Mouse (Mus musculus): ENCODE measurements at regions not wholly inside any gene's neighbourhood (a gene's known extent, or its start where the extent isn't known, plus 50 kb on each side); places are given as distances from the start of the nearest gene placed in this dataset.

DNA sequence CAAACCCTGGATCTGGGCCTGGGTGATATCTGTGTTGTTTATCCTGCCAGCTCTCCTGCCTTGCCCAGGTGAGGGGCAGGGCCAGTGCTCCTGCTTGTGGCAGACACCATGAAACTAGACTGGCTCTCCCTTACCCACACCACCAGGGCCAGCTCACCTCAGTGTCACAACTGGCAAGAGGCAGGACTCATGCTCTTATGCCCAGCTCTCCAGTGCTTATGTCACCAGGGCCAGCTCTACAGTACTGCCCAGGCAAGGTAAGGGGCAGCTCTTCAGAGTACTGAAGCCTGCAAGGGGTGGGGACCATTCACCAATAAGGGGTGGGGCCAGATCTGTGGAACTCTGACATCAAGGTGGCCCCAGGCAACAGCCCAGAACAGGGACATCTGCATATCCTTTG, 52.7 kb upstream of the Kiz start:
- Histone ChIP-seq H3K4me1 (no peaks in the 10 kb centered on the region), H3K4me2 (replicated peaks) (no peak overlapping the region), H3K4me3 (no peak overlapping the region), H3K36me3 (no peaks in the 10 kb centered on the region), H3K9ac (replicated peaks) (no peak overlapping the region), H3K27ac (replicated peaks) (no peak overlapping the region), H3K9me3 (no peaks in the 10 kb centered on the region), H3K27me3 (peaks cover 3% of the 10 kb centered on the region; the same call in 1 of the 2 replicates)
- ATAC-seq (ENCODE audit: low FRiP score, low read depth), result no peak
